Mouse (Mus musculus): ENCODE results near the gene Gbgt1.

The Gbgt1 gene

DNA sequence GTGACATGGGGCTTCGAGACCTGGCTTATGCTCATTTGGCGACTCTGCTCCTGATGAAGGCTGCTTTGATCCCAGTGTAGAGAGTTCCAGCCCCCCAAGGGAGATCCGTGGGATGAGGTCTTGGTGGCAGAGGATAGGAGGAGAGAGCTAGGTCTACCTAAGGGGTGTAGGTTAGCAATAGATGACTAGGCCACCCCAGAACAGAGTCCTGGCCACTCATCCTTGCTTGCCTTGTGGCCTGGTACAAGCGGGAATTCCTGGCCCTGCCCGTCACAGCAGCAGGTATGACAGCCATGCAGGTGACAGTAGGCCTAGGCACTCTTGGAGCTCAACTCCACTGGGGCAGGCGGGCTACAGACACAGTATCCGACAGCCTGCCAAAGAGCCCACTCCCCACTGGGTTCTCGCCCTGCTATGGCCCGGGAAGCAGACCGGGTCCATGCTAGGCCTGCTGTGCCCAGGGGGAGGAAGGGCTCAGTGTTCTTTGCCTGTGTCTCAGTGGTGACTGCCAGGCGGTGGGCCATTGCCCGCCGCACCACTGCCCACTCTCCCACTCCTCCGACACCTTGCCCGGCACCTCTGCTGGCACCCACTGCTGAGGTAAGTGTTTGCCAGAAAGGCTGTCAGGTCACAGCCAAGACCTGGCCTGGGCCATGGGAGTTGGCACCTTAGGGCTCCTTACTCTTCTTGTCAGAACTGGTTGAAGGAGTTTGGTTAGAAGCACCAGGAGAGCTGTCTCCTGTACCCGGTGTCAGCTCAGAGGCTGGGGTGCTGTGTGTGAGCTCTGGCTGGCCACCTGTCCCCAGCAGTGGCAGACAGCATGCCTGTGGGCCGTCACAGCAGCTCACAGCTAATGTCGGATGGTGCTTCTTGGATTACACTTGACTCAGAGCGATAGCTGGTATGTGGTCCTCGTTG lies 31.0 kb downstream of the Gbgt1 start:
- in situ Hi-C loops (cut with MboI, MseI), result no loop called here

DNA sequence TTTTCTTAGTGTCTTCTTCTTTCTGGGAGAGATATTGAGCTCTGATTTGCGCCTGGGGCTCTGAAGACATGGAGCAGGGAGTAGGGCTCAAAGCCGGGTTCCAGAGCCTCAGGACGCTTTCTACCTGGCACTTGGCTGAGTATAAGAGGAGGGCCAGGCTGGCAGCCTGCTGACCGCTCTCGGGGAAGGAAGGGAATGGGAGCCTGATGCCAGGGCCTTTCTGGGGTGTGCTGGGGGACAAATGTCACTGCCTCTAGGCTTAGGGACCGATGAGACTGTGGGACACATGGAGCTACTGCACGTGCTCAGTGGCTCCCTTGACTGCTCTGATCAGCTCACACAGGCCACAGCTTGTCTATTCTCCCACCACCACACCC lies 31.7 kb downstream of the Gbgt1 start:
- in situ Hi-C loops (cut with MboI, MseI), result no loop called here

DNA sequence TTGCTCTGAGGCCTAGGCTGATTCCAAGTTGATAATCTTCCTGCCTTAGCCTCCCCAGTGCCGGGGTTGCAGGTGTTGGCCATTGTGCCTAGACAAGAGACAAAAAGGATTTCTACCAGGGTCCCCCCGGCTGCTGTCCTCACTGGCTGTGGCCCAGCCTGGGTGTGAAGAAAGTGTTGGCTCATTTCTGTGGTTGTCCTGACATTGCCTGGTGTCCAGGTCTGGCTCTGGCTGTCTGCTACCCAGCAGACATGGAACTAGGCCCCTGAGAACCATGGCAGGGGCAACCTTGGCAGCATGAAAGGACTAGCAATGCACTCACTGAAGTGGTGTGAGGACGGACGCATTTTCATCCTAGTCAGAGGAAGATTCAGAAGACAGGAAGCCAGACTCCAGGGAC lies 33.2 kb downstream of the Gbgt1 start:
- in situ Hi-C loops (cut with MboI, MseI), result no loop called here

DNA sequence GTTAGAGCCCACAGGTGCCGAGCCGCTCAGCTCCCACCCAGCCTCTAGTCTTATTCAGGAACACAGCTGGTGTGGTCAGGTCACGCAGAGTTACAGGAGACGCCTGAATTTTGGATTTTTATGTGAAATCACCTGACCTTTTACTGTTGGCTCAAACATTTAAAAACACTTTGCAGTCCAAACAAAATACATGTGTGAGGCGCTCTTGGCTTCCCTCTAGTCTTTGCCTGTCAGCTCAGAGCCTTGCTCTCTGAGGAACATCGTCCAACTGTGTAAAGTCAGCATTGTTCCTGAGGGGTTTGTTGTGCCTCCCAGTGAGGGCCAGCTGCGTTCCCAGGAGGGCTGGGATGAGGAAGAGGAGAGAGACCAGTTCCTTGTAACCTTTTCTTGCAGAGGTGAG lies 33.6 kb downstream of the Gbgt1 start:
- in situ Hi-C loops (cut with MboI, MseI), result no loop called here

DNA sequence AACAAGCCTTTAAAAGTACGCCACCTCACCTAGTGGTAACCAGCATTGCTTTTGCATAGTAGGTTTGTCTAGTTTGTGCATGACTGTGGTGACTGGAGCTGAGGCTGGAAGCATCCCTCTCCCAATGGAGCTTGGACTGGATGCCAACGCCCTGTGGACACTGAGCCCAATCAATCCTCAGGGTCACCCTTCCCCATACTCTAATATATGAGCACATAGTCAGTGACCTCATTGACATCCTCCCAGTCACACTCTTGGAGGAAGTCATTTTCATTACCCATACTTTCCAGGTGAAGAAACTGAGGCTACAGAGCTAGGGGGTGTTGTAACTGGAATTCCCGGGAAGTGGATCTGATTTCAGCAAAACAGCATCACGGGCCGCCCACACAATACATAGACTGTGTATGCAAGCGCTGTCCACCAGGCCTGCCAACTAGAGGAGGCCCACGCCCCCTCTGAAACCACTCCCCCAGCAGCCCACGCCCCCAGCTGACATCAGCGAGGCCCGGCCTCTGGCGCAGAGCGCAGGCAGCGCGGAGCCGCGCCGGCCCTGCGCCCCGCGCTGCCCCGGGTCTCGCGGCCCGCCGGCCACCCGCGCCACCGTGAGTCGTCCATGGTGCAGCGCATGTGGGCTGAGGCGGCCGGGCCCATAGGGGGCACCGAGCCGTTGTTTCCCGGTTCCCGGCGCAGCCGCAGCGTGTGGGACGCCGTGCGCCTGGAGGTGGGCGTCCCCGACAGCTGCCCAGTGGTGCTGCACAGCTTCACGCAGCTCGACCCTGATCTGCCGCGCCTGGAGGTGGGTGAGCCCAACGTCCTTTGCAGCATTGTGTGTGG lies 36.5 kb downstream of the Gbgt1 start:
- in situ Hi-C loops (cut with MboI, MseI), result no loop called here

DNA sequence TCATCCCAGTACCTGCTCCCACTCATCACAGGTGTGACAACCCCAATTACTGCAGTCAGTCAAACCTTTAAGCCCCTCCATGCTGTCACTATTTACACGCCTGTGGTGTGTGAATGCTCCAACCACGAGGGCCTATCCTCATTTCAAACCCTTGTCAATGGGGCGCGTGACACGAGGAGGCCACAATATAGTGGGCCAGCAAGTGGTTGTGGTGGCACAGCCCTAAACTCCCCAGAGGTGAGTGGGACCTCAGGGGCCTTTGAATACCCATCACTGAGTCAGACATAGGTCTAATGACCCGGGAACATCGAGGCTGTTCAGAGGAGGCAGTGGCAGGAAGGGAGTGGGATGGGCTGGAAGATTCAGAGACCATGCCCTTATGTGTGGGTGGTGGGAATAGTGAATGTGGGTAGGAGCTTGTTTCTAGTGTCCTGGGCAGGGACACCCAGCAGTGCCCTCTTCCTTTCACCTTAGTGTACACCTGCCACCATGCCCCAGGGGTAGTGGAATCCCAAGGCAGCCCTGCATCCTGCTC lies 37.3 kb downstream of the Gbgt1 start:
- in situ Hi-C loops (cut with MboI, MseI), result no loop called here

DNA sequence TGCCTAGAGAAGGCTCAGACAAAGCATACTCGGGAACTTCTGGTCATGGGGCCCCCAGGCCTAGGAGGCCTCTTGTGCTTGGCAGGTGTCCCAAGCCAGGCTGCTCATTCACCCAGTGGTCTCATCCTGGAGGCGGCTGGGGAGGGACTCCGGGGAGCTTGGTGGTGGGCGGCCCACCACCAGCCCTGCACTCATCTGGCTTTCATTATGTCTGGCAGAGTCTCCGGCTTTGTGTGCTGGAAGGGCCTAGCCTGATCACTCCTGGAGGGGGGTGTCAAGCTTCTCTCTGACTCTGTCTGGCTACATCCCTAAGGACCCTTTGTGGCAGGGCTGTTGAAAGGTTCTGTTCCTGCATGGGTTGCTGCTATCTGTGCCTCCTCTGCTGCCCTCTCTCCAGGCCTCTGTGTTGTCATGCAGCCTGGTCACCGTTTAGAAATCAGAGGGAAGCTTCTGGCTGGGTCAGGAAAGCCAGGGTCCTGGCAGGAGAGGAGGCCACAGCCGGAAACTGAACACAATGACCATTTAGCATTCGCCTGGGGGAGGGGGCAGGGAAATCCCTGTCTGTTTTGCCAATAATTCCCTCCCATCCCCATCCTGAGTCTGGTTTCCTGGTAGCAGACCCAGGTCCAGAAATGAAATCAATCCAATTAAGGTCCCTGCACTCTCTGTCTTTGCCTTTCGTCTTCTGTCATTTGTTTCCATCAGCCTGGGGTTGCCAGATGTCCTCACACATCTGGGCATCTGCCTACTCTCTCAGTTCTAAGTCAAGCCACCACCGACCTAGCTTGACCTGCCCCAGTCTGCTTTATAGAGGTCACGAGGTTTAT lies 38.0 kb downstream of the Gbgt1 start:
- in situ Hi-C loops (cut with MboI, MseI), result no loop called here

DNA sequence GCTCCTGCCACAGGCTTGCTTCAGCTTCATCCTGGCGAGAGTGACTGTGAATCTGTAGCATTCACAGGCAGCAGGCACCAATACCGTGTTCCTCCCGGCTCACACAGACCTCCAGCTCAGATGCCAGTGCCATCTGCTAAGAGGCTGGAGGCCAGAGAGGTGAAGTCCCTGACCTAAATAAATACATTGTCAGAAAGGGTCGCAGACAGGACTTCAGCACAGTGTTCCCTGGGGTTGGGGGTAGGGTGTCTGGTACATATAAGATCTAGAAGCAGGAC lies 38.5 kb downstream of the Gbgt1 start:
- in situ Hi-C loops (cut with MboI, MseI), result no loop called here

DNA sequence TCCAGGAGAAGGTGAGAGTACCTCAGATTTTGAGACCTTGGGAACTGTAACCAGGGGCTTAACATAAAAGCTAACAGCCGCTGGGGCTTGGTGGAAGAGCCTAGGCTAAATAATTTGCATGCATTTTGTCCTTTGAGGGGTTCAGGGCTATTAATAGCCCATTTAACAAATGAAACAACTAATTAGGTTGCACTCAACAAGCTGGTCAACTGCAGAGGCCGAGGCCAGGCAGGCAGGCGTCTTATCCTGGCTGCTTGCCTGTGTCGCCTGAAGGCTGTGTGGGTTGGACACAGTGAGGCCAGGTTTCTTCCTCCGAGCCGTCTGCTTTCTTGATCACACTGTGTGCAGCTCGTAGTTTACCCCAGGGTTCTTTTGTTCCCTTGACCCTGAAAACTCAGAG lies 39.0 kb downstream of the Gbgt1 start:
- in situ Hi-C loops (cut with MboI, MseI), result no loop called here

DNA sequence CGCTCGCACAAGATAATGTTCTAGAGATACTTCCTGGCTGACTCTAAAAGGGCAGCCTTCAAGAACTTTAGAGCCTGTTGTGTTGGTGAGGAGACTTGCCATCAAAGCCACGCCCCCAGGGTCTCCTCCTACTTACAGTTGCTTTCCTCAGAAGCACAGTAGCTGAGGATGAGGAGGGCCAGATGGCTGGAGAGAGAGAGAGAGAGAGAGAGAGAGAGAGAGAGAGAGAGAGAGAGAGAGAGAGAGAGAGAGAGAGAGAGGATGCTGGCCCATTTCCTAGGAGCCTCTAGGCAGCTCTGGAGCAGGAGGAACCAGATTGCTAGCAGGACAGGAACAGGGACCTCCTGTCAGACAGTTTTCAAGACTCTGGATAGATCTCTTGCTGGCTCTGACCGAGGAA lies 39.5 kb downstream of the Gbgt1 start:
- in situ Hi-C loops (cut with MboI, MseI), result no loop called here

DNA sequence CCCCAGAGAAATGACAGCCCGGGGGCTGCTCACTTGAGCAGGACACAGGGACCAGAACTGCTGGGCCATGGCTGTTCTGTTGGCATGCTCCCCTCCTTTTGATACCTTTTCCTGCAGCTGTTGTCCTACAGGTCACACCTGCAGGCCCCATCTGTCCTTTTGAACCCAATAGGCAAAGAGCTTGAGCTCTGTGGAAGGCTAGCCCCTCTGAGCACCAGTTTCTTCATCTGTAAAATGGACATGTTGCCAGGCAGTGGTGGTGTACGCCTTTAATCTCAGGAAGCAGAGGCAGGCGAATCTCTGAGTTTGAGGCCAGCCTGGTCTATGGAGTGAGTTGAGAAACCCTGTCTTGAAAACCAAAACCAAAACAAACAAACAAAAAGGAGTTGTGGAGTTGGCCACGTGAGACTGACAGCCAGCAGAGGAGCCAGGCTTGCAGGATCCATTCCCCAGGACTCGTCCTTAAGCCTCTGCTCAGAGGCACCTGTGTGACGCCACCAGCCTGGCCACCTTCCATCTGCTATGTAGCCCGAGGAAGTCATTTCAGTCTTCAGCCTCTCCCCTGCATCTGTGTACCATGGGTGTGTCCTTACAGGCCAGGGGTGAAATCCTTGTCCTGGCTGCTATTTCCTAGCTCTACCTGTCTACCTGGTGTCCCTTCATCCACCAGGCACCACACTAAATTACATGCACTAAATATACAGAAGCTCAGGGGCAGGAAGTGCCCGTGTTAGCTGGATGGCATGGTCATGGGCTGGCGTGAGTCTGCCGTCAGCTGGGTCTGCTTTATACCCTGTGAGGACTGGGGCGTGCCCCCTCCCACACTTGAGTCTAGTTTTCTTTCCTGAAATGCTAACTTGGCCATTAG lies 40.3 kb downstream of the Gbgt1 start:
- in situ Hi-C loops (cut with MboI, MseI), result no loop called here

DNA sequence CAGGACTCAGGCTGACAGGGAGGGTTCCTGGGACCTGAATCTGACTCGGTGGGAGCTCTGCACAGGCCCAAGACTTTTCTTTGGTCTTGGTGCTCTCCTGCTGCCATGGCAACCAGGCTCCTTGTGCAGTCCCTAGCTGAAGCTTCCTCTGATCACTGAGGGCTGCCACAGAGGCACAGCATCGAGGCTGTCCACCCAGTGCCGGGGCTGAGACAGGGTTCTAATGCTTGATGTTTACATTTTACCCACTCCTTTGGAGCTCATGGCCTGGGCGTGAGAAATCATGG lies 40.9 kb downstream of the Gbgt1 start:
- in situ Hi-C loops (cut with MboI, MseI), result no loop called here

DNA sequence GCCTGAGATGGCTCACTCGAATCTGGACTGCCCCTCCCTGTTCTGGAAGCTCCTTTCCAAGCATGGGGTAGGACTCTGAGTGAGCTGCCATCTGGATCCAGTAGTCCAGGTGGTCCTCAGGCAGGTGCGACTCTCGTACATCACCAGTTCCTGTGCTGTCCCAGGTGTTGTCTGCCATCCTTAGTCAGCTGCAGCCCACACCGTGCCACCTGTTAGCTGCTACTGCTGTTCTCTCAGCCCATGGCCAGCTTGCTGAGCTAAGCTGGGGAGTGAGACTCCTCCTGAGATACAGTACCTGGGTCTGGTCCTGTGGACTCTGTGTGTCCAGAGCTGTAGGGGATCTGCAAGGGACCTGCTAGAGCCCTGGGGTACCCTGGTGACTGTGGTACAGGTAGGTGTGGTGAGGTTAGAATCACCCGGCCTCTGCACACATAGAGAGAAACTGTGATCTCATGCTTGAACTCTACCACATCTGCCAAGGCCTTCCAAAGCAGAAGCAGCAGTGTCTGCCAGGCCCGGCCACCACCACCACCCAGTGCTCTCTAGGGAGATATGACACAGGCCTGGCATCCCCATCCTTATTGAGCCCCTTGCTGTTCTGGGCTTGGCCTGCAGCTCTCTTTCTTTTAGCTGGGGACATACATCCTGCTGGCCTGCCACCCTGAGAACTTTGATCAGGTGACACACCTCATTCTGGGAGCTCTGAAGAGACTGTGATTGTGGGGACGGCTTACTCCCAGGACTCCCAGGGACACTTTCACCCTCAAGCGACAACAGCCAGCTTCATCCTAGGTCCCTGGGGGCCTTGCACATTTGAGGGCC lies 41.5 kb downstream of the Gbgt1 start:
- in situ Hi-C loops (cut with MboI, MseI), result no loop called here

DNA sequence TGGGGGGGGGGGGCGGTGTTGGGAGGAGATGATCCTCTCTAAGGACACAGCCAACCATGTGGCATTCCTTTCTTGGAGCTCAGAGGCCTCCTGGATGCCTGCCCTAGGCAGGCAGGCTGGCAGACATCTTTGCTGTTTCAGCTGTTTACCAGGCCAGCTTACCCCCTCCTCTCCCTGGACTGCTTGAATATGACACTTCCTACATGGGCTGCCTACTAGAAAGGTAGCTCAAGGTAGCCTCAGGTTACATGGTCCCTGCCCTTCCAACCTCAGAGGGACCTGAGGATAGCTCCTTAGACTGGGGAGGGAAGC lies 42.1 kb downstream of the Gbgt1 start:
- in situ Hi-C loops (cut with MboI, MseI), result no loop called here

DNA sequence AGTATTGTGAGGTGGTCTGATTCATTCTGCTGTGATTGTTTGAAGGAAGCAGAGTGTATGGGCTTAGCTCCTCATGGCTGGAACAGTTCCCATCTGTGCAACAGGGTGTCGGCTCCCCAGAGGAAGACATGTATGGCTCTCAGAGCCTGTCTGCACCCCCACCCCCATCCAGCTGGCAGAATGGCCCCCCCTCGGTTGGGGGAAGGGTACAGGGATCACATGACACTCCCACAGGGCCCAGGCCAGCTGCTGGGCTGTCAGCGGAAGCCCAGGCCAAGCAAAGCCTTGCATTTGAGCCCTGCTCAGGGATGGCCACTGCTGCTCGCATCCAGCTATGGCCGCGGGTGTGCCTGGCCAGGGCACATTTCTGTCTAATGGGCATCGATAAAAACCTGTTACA lies 42.5 kb downstream of the Gbgt1 start:
- in situ Hi-C loops (cut with MboI, MseI), result no loop called here

DNA sequence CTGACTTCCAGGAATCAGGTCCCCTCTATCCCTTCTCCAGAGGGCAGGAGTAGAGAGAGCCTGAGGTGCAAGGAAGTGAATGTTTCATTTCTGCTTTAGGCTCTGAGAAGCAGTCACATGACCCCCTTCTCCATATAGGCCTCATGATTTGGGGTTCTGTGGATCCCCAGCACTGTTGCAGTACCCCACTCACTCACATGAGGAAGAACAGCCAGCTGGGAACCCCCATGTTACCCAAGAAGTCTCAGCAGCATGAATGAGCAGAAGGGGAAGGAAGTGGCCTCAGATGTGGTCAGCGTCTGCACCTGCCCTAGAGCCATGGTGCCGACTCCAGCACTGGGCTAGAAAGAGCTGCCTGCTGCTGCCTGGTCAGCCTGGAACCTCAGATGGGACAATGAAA lies 43.3 kb downstream of the Gbgt1 start:
- in situ Hi-C loops (cut with MboI, MseI), result no loop called here

DNA sequence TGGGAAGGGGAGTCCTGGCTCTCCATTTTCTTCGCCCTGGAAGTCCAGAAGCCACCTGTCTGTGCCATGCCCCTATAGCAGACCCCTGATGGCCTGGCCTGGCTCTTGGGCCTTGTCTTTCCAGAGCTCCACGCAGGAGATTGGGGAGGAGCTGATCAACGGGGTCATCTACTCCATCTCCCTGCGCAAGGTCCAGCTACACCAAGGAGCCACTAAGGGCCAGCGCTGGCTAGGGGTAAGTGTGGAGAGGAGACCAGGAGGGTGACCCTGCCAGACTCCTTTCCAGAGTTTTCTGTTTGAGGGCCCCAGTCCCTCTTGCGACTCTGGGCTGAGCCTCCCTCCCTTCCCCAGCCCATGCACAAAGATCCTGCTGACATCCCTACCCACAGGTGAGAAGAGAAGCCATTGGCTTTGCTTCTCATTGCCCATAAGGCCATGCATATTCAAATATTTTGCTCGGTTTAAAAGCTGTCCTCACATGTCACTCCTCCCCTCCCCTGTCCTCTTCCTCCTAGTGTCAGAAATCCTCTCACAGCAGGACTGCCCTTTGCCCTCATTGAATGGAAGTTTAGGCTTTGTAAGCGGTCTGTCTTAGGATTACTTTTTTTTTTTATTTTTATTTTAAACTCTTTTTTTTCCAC lies 44.0 kb downstream of the Gbgt1 start:
- in situ Hi-C loops (cut with MboI, MseI), result no loop called here

DNA sequence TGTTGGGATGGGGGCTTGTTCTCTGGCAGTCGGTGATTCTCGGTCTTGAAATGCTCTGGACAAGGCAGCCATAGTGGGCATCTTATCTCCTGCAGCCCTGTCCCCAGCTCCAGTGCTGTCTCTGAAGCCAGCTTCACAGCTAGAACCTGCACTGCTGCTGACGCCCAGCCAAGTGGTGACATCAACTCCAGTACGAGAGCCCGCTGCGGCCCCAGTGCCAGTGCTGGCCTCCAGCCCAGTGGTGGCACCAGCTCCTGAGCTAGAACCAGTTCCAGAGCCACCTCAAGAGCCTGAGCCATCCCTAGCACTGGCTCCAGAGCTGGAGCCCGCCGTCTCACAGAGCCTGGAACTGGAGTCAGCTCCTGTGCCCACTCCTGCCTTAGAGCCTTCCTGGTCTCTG lies 47.2 kb downstream of the Gbgt1 start:
- in situ Hi-C loops (cut with MboI, MseI), result no loop called here

DNA sequence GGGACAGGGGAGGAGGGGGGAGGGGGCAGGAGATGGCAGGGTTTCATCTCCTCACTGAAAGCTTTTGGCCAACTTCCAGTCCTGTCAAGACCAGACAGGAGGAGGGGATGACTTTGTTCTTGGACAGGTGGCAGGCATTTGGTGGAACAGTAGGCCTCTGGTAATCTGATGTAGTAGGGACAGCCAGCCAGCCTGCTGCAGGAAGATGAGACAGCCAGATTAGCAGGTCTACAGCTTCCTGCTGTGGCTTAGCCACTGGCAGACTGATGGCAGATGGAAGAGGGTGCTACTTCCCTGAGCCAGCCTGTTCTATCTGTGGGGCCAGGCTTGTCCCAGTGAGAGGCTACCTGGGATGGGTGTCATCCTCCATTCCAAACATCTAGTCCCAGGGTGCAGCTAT lies 49.3 kb downstream of the Gbgt1 start:
- in situ Hi-C loops (cut with MboI, MseI), result loop anchor here (5.0 kb wide), 1 partner anchor 34 kb away; the partner anchor contains the start of gene Ralgds (in 2 of the 2)

DNA sequence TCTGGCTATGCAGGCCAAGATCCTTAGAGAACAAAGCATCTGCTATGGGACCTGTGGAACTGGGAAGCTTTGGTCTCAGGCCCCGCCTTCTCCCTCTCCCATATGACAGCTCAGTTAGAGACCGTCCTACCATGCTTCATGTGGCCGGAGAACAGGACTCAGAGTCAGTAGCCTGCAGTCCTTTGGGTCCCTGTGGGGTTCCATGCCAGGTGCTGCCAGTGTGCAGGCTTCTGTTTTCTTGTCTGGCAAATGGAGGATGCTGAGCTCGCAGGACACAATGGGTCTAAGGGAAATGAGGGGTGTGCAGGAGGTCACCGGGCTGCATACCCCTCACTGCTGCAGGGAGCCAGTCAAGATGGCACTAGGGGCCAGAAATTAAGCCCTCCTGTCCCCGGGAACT lies 49.9 kb downstream of the Gbgt1 start:
- in situ Hi-C loops (cut with MboI, MseI), result loop anchor here (5.0 kb wide), 1 partner anchor 34 kb away; the partner anchor contains the start of gene Ralgds (in 2 of the 2)
